Mouse (Mus musculus): Measurements from ENCODE around the gene Hoxa6. TPM values are rescaled to one million over a fixed set of nuclear protein-coding genes. Genes with fewer than 3 reads are reported as not detected.

Gene Hoxa6
- polyA plus RNA-seq, 1 experiment from 2014 or later: not detected

GRCm38 (mm10) chr6:52203121-52203370, 5.5 kb downstream of the Hoxa6 start:
- Histone ChIP-seq H3K4me2 (peak overlapping the region; percentile 61), H3K36me3 (replicated peaks) (no peaks in the 10 kb centered on the region), H3K4me1 (replicated peaks) (no peaks in the 10 kb centered on the region; the same call in none of the 2 replicates), H3K27ac (replicated peaks) (no peak overlapping the region), H3K27me3 (peaks cover 100% of the 10 kb centered on the region), H3K9me3 (replicated peaks) (no peaks in the 10 kb centered on the region), H3K9ac (no peak overlapping the region), H3K4me3 (replicated peaks) (peak overlapping the region; percentile 50)
- ATAC-seq (ENCODE audit: insufficient read depth): no peak
- WGBS (ENCODE audit: insufficient replicate concordance): 9% methylated on average over 10 of the region's 10 CpGs

GRCm38 (mm10) chr6:52202362-52203120, 6.0 kb downstream of the Hoxa6 start:
- no peaks in the 10 kb centered on the region; the same call in none of the 2 replicates for H3K4me1 ChIP-seq (replicated peaks)
- H3K27me3 ChIP-seq: peaks cover 100% of the 10 kb centered on the region
- H3K27ac ChIP-seq (replicated peaks): no peak overlapping the region
- no peaks in the 10 kb centered on the region for H3K36me3 ChIP-seq (replicated peaks)
- no peak overlapping the region for H3K4me2 ChIP-seq
- WGBS (ENCODE audit: insufficient replicate concordance): 35% methylated on average over 22 of the region's 22 CpGs
- no peak overlapping the region for H3K9ac ChIP-seq
- no peaks in the 10 kb centered on the region for H3K9me3 ChIP-seq (replicated peaks)
- no peak for ATAC-seq (ENCODE audit: insufficient read depth)
- H3K4me3 ChIP-seq (replicated peaks): peak overlapping the region; percentile 50; the same call in 1 of the 2 replicates

GRCm38 (mm10) chr6:52201269-52201668, 7.3 kb downstream of the Hoxa6 start:
- ATAC-seq (ENCODE audit: insufficient read depth): no peak
- H3K4me1 ChIP-seq (replicated peaks): no peaks in the 10 kb centered on the region; the same call in none of the 2 replicates
- no peaks in the 10 kb centered on the region for H3K36me3 ChIP-seq (replicated peaks)
- H3K9me3 ChIP-seq (replicated peaks): no peaks in the 10 kb centered on the region
- H3K9ac ChIP-seq: no peak overlapping the region
- H3K27me3 ChIP-seq: peaks cover 100% of the 10 kb centered on the region
- H3K4me3 ChIP-seq (replicated peaks): no peak overlapping the region
- H3K27ac ChIP-seq (replicated peaks): no peak overlapping the region
- 56% methylated on average over 1 of the region's 1 CpGs for WGBS (ENCODE audit: insufficient replicate concordance)
- H3K4me2 ChIP-seq: no peak overlapping the region

- Histone ChIP-seq H3K4me1 (replicated peaks) (no peaks in the 10 kb centered on the region; the same call in none of the 2 replicates), H3K9ac (no peak overlapping the region), H3K4me2 (no peak overlapping the region), H3K36me3 (replicated peaks) (no peaks in the 10 kb centered on the region), H3K27ac (replicated peaks) (no peak overlapping the region), H3K9me3 (replicated peaks) (no peaks in the 10 kb centered on the region), H3K27me3 (peaks cover 100% of the 10 kb centered on the region), H3K4me3 (replicated peaks) (no peak overlapping the region)
- WGBS (ENCODE audit: insufficient replicate concordance): 60% methylated on average over 10 of the region's 10 CpGs
- ATAC-seq (ENCODE audit: insufficient read depth): no peak
These were observed 7.7 kb downstream of the Hoxa6 start for GRCm38 (mm10) chr6:52200751-52201250.

GRCm38 (mm10) chr6:52200073-52200750, 8.3 kb downstream of the Hoxa6 start:
- no peak overlapping the region for H3K27ac ChIP-seq (replicated peaks)
- H3K27me3 ChIP-seq: peaks cover 100% of the 10 kb centered on the region
- H3K9ac ChIP-seq: no peak overlapping the region
- H3K9me3 ChIP-seq (replicated peaks): no peaks in the 10 kb centered on the region
- H3K36me3 ChIP-seq (replicated peaks): no peaks in the 10 kb centered on the region
- no peak for ATAC-seq (ENCODE audit: insufficient read depth)
- no peaks in the 10 kb centered on the region; the same call in none of the 2 replicates for H3K4me1 ChIP-seq (replicated peaks)
- WGBS (ENCODE audit: insufficient replicate concordance): 55% methylated on average over 30 of the region's 30 CpGs
- H3K4me3 ChIP-seq (replicated peaks): no peak overlapping the region
- no peak overlapping the region for H3K4me2 ChIP-seq

GRCm38 (mm10) chr6:52197271-52197670, 11.3 kb downstream of the Hoxa6 start:
- 32% methylated on average over 10 of the region's 10 CpGs for WGBS (ENCODE audit: insufficient replicate concordance)
- Histone ChIP-seq H3K36me3 (replicated peaks) (no peaks in the 10 kb centered on the region), H3K27ac (replicated peaks) (no peak overlapping the region), H3K9ac (no peak overlapping the region), H3K27me3 (peaks cover 99% of the 10 kb centered on the region), H3K9me3 (replicated peaks) (no peaks in the 10 kb centered on the region), H3K4me1 (replicated peaks) (peaks cover under 1% of the 10 kb centered on the region), H3K4me2 (no peak overlapping the region), H3K4me3 (replicated peaks) (no peak overlapping the region)
- no peak for ATAC-seq (ENCODE audit: insufficient read depth)

GRCm38 (mm10) chr6:52196811-52197210, 11.7 kb downstream of the Hoxa6 start:
- ATAC-seq (ENCODE audit: insufficient read depth): no peak
- Histone ChIP-seq H3K36me3 (replicated peaks) (no peaks in the 10 kb centered on the region), H3K9ac (no peak overlapping the region), H3K4me3 (replicated peaks) (no peak overlapping the region), H3K27me3 (peaks cover 99% of the 10 kb centered on the region), H3K4me2 (no peak overlapping the region), H3K9me3 (replicated peaks) (no peaks in the 10 kb centered on the region), H3K4me1 (replicated peaks) (peaks cover 5% of the 10 kb centered on the region), H3K27ac (replicated peaks) (no peak overlapping the region)
- WGBS (ENCODE audit: insufficient replicate concordance): 37% methylated on average over 9 of the region's 9 CpGs

GRCm38 (mm10) chr6:52194690-52195089, 13.8 kb downstream of the Hoxa6 start:
- 53% methylated on average over 10 of the region's 10 CpGs for WGBS (ENCODE audit: insufficient replicate concordance)
- Histone ChIP-seq H3K27me3 (peaks cover 99% of the 10 kb centered on the region), H3K36me3 (replicated peaks) (no peaks in the 10 kb centered on the region), H3K27ac (replicated peaks) (no peak overlapping the region), H3K4me1 (replicated peaks) (peaks cover 10% of the 10 kb centered on the region), H3K4me3 (replicated peaks) (no peak overlapping the region), H3K9me3 (replicated peaks) (no peaks in the 10 kb centered on the region), H3K4me2 (no peak overlapping the region), H3K9ac (no peak overlapping the region)
- ATAC-seq (ENCODE audit: insufficient read depth): no peak

- peak; percentile 51 for ATAC-seq (ENCODE audit: insufficient read depth)
- no peak overlapping the region for H3K9ac ChIP-seq
- 1% methylated on average over 54 of the region's 55 CpGs for WGBS (ENCODE audit: insufficient replicate concordance)
These were observed 16.5 kb downstream of the Hoxa6 start for GRCm38 (mm10) chr6:52191860-52192550.

GRCm38 (mm10) chr6:52190906-52191810, 17.4 kb downstream of the Hoxa6 start, which contains the start of gene Hoxa4:
Gene Hoxa4 (minus strand): TSS chr6:52191753.
- Histone ChIP-seq H3K4me2 (peak within 1 kb of the TSS; percentile 72), H3K27me3 (peaks cover 99% of the 10 kb centered on the region), H3K4me3 (replicated peaks) (peak within 1 kb of the TSS; percentile 56), H3K9me3 (replicated peaks) (no peaks in the 10 kb centered on the region), H3K27ac (replicated peaks) (no peak within 1 kb of the TSS), H3K9ac (peak within 1 kb of the TSS; percentile 25; the same call in 1 of the 2 replicates), H3K36me3 (replicated peaks) (no peaks in the 10 kb centered on the region), H3K4me1 (replicated peaks) (peaks cover 10% of the 10 kb centered on the region)
- ATAC-seq (ENCODE audit: insufficient read depth): no peak
- under 1% methylated on average over 74 of the region's 102 CpGs for WGBS (ENCODE audit: insufficient replicate concordance)

More at GRCm38 (mm10) chr6:52191860-52192550, 16.5 kb downstream of the Hoxa6 start:
- Histone ChIP-seq H3K4me3 (replicated peaks) (peak overlapping the region; percentile 56), H3K27me3 (peaks cover 99% of the 10 kb centered on the region), H3K9me3 (replicated peaks) (no peaks in the 10 kb centered on the region), H3K4me1 (replicated peaks) (peaks cover 10% of the 10 kb centered on the region), H3K4me2 (peak overlapping the region; percentile 72), H3K27ac (replicated peaks) (no peak overlapping the region), H3K36me3 (replicated peaks) (no peaks in the 10 kb centered on the region)

All from liver, embryonic 15.5 days (tissue).